Mouse (Mus musculus): ENCODE results near the gene Lrrc57.
"Not testable (repeated sequence)": the region's sequence is repeated elsewhere in the genome, so short reads cannot be mapped to it uniquely, and the experiment has no call there.

The Lrrc57 gene

GRCm38 (mm10) chr2:120599506-120599905, 9.8 kb downstream of the Lrrc57 start:
- no peak for DNase-seq (ENCODE audit: low spot score in 2 of 2)

- no peak for DNase-seq (ENCODE audit: low spot score in 2 of 2)
Measured at GRCm38 (mm10) chr2:120597734-120598133, 11.6 kb downstream of the Lrrc57 start.

- no peak for DNase-seq (ENCODE audit: low spot score in 2 of 2)
Measured at GRCm38 (mm10) chr2:120592227-120592626, 17.1 kb downstream of the Lrrc57 start.

GRCm38 (mm10) chr2:120589759-120590158, 19.6 kb downstream of the Lrrc57 start:
- DNase-seq (ENCODE audit: low spot score in 2 of 2): no peak

- no peak for DNase-seq (ENCODE audit: low spot score in 2 of 2)
Measured at GRCm38 (mm10) chr2:120578286-120578685, 31.0 kb downstream of the Lrrc57 start.

- DNase-seq (ENCODE audit: low spot score in 2 of 2): no peak
Measured at GRCm38 (mm10) chr2:120577799-120578198, 31.5 kb downstream of the Lrrc57 start.

- no peak for DNase-seq (ENCODE audit: low spot score in 2 of 2)
Measured at GRCm38 (mm10) chr2:120575978-120576377, 33.3 kb downstream of the Lrrc57 start.

- no peak for DNase-seq (ENCODE audit: low spot score in 2 of 2)
Measured at GRCm38 (mm10) chr2:120575121-120575520, 34.2 kb downstream of the Lrrc57 start.

- not testable (repeated sequence) for DNase-seq (ENCODE audit: low spot score in 2 of 2)
Measured at GRCm38 (mm10) chr2:120572161-120572560, 37.2 kb downstream of the Lrrc57 start.

GRCm38 (mm10) chr2:120571081-120571480, 38.2 kb downstream of the Lrrc57 start:
- no peak for DNase-seq (ENCODE audit: low spot score in 2 of 2)

- no peak for DNase-seq (ENCODE audit: low spot score in 2 of 2)
Measured at GRCm38 (mm10) chr2:120567798-120568320, 41.5 kb downstream of the Lrrc57 start.

GRCm38 (mm10) chr2:120566886-120567797, 42.2 kb downstream of the Lrrc57 start, which contains the start of gene Snap23:
TSS of gene Snap23 (plus strand) at chr2:120567671.
- DNase-seq (ENCODE audit: low spot score in 2 of 2): peak; percentile 77 to 83

- no peak for DNase-seq (ENCODE audit: low spot score in 2 of 2)
Measured at GRCm38 (mm10) chr2:120565363-120565762, 44.0 kb downstream of the Lrrc57 start.

GRCm38 (mm10) chr2:120564548-120565188, 44.7 kb downstream of the Lrrc57 start:
- DNase-seq (ENCODE audit: low spot score in 2 of 2): not testable (repeated sequence)

- peak; percentile 79 to 86 for DNase-seq (ENCODE audit: low spot score in 2 of 2)
Measured at GRCm38 (mm10) chr2:120563235-120563990, 45.9 kb downstream of the Lrrc57 start, which contains the start of gene Zfp106. TSS of gene Zfp106 (minus strand) at chr2:120563843.

- no peak for DNase-seq (ENCODE audit: low spot score in 2 of 2)
Measured at GRCm38 (mm10) chr2:120562859-120563234, 46.5 kb downstream of the Lrrc57 start.

GRCm38 (mm10) chr2:120561524-120561923, 47.8 kb downstream of the Lrrc57 start:
- no peak for DNase-seq (ENCODE audit: low spot score in 2 of 2)

- DNase-seq (ENCODE audit: low spot score in 2 of 2): no peak
Measured at GRCm38 (mm10) chr2:120558813-120559212, 50.5 kb downstream of the Lrrc57 start.

GRCm38 (mm10) chr2:120556868-120557267, 52.5 kb downstream of the Lrrc57 start:
- no peak for DNase-seq (ENCODE audit: low spot score in 2 of 2)

All from thymus, postnatal 10 days (tissue).